Comparison of ENCODE assay signal across 8 mouse cellular contexts in the genomic region with DNA sequence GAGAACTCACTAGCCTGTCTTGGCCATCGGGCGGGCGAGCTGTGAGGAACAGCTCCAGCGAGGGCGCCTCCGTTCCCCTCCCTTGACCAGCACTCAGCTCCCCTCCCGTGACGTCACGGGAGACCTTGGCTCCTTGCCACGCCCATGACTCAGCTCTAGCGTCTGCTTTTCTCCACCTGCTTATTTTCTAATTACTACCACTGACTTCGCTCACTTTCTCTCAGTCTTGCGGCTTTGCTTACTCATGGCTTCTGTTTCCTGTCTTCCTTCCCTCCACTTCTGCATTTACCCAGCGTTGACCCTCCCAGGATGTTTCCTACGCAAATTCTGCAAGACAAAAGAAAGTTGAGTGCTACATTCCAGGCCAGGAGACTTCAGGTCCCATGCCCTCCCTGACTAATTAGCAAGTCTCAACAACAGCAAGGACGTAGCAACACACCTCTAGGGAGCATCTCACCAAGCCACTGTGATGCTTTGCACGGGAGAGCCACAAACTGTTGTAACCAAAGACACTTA. TPM values are rescaled to one million over a fixed set of nuclear protein-coding genes. Genes with fewer than 3 reads are reported as not detected.
DNase-seq lines count a peak whose midpoint lies in the region; ATAC-seq lines count a peak whose summit lies in the region.

No protein-coding gene starts in this region.

- peak; percentile 81 for ATAC-seq in activated CD4-positive, CD25-positive, alpha-beta regulatory T cell, adult 4 months
- ATAC-seq in granulocyte monocyte progenitor cell, adult 5-6 weeks (replicated peaks; ENCODE audit: poor library complexity, severe bottlenecking): peak; percentile 86
- ATAC-seq in intestine, embryonic 15.5 days: peak; percentile 81
- ATAC-seq in liver, embryonic 16.5 days (ENCODE audit: low read depth): peak; percentile 83
- peak; percentile 81; the same call in 1 of the 2 replicates for ATAC-seq in stomach, embryonic 16.5 days (ENCODE audit: insufficient read depth, low FRiP score)

- peak; percentile 100 for DNase-seq in 416B (ENCODE audit: low read depth)
- peak; percentile 92 for DNase-seq in embryo, embryonic 10 days (ENCODE audit: low spot score)
- DNase-seq in neural tube, embryonic 10.5 days (ENCODE audit: extremely low spot score, low spot score): peak; percentile 55

- H3K27ac ChIP-seq in intestine, embryonic 15.5 days: no peak overlapping the region
- H3K27ac ChIP-seq in liver, embryonic 16.5 days (ENCODE audit: low read length): peak overlapping the region; percentile 39
- no peak overlapping the region for H3K27ac ChIP-seq in stomach, embryonic 16.5 days (ENCODE audit: low read length)

- WGBS in intestine, embryonic 15.5 days: 5% methylated on average over 17 of the region's 17 CpGs
- 1% methylated on average over 16 of the region's 17 CpGs for WGBS in liver, embryonic 16.5 days (ENCODE audit: insufficient replicate concordance)
- 5% methylated on average over 17 of the region's 17 CpGs for WGBS in stomach, embryonic 16.5 days

- peak overlapping the region; percentile 12 for H3K4me3 ChIP-seq in intestine, embryonic 15.5 days (replicated peaks)
- H3K4me3 ChIP-seq in liver, embryonic 16.5 days (ENCODE audit: low read depth, low read length): peak overlapping the region; percentile 34
- H3K4me3 ChIP-seq in stomach, embryonic 16.5 days (replicated peaks; ENCODE audit: low read length): peak overlapping the region; percentile 4

- no peaks in the 10 kb centered on the region for H3K27me3 ChIP-seq in intestine, embryonic 15.5 days (replicated peaks)
- H3K27me3 ChIP-seq in liver, embryonic 16.5 days (ENCODE audit: control insufficient read depth, insufficient read depth, low read depth, low read length): no peaks in the 10 kb centered on the region
- H3K27me3 ChIP-seq in stomach, embryonic 16.5 days (ENCODE audit: control insufficient read depth, insufficient read depth, low read length): peaks cover 4% of the 10 kb centered on the region; the same call in 1 of the 2 replicates

- no peaks in the 10 kb centered on the region for H3K36me3 ChIP-seq in intestine, embryonic 15.5 days
- no peaks in the 10 kb centered on the region for H3K36me3 ChIP-seq in liver, embryonic 16.5 days (ENCODE audit: control insufficient read depth, insufficient read depth)
- H3K36me3 ChIP-seq in stomach, embryonic 16.5 days (ENCODE audit: control insufficient read depth, insufficient read depth, low read length): no peaks in the 10 kb centered on the region

- peaks cover 8% of the 10 kb centered on the region; the same call in 1 of the 2 replicates for H3K4me1 ChIP-seq in intestine, embryonic 15.5 days (replicated peaks)
- H3K4me1 ChIP-seq in liver, embryonic 16.5 days (ENCODE audit: control insufficient read depth, low read depth, low read length): peaks cover 15% of the 10 kb centered on the region
- H3K4me1 ChIP-seq in stomach, embryonic 16.5 days (ENCODE audit: control insufficient read depth, insufficient read depth, low read length): peaks cover 8% of the 10 kb centered on the region; the same call in 1 of the 2 replicates

- H3K9ac ChIP-seq in intestine, embryonic 15.5 days: no peak overlapping the region; the same call in 1 of the 2 replicates
- H3K9ac ChIP-seq in liver, embryonic 16.5 days (ENCODE audit: low read depth, low read length): 0 out of 2 replicates have a peak overlapping the region, but pooled peaks have one; percentile 25
- peak overlapping the region; percentile 33 for H3K9ac ChIP-seq in stomach, embryonic 16.5 days (ENCODE audit: low read length)

- peak overlapping the region; percentile 59 for H3K4me2 ChIP-seq in intestine, embryonic 15.5 days (replicated peaks)
- H3K4me2 ChIP-seq in liver, embryonic 16.5 days (ENCODE audit: low read depth, low read length): peak overlapping the region; percentile 63
- H3K4me2 ChIP-seq in stomach, embryonic 16.5 days (ENCODE audit: low read depth, low read length): peak overlapping the region; percentile 39

- H3K9me3 ChIP-seq in intestine, embryonic 15.5 days: no peaks in the 10 kb centered on the region
- no peaks in the 10 kb centered on the region for H3K9me3 ChIP-seq in liver, embryonic 16.5 days (replicated peaks; ENCODE audit: control insufficient read depth, low read length)
- no peaks in the 10 kb centered on the region for H3K9me3 ChIP-seq in stomach, embryonic 16.5 days (replicated peaks; ENCODE audit: control insufficient read depth, low read length)

RNA-seq across cellular contexts. Expression of a gene that starts 26.3 kb away (rescaled TPM):
- 10 to 100 TPM; 23.8 to 42.3 TPM for polyA plus RNA-seq in activated CD4-positive, CD25-positive, alpha-beta regulatory T cell, adult 4 months (2017; shearing (Covaris generic))
- 23.1 and 47.7 TPM in 2 replicates for total RNA-seq in granulocyte monocyte progenitor cell, adult 5-6 weeks (2014; fragmentation: Nextera tagmentation)
- 14.2 and 27.2 TPM in 2 replicates for total RNA-seq in granulocyte monocyte progenitor cell, adult 5-6 weeks (2017)
- polyA plus RNA-seq in intestine, embryonic 15.5 days (2015; fragmentation: Nextera tagmentation; extraction: Ambion mirVana): 67.6 and 68.6 TPM in 2 replicates
- 41.1 and 44.1 TPM in 2 replicates for polyA plus RNA-seq in liver, embryonic 16.5 days (2015; fragmentation: Nextera tagmentation; extraction: Ambion mirVana)
- polyA plus RNA-seq in stomach, embryonic 16.5 days (2015; fragmentation: Nextera tagmentation; extraction: Ambion mirVana): 58.6 and 64.9 TPM in 2 replicates
